Mouse (Mus musculus) cerebellum, postnatal 25 days (tissue): ENCODE measurements around the gene Diras1.

Experiments
- DNase-seq, 2 experiments: peaks; one replicate each; pipeline ENCODE4 v3.0.0; 2021; ENCODE audit warnings: mixed read lengths in 2 of 2

The Diras1 gene

GRCm38 (mm10) chr10:81027331-81027730 is 1.9 kb upstream of the Diras1 start:
- peak; percentile 86 to 88 for DNase-seq

DNA sequence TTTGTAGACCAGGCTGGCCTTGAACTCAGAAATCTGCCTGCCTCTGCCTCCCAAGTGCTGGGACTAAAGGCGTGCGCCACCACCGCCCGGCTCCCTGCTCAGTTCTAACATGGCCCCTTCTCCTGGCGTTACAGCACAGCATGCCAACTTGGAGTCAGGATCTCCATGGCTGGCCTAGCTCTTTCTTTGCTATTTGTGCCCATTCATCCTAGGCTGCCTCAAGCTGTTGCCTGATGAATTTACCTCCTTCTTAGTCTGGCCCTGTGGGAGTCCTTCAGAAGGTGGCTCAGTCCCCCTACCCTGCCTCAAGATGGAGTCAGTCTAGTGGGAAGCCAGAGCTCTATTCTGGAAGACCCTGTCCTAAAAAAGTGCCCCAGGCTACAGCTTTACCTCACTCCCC is 1.4 kb upstream of the Diras1 start:
- DNase-seq: peak; percentile 47 to 62

GRCm38 (mm10) chr10:81025047-81025621 is 328 bp downstream of the Diras1 start:
- peak; percentile 68 to 74 for DNase-seq

DNA sequence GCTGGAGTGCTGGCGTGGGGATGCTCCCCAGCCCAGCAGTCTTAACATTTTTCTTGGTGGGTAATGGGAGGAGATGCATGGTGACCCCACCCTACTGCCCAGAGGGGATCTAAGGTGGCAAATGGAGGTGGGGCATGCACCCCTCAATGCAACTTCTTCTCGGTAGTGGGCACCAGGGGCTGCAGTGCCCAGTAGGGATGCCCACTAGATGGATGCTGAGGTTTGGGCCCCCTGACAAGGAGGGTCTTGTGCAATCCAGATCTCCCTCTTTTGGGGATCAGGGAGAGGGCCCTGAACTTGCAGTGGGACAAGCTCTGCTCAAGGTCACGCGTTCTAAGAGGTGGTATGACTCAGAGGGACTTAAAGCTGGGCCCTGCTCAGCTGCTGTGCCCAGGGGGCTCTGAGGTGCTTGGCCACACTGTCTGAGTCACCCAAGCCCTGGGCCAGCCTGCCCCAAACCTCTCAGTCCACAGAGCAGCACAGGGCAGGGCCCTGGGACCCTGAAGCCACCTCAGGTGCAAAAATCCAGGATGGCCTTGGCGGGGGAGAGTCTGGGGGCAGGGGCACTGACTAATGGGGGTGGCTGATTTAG is 1.0 kb downstream of the Diras1 start:
- peak in 1 of 2 experiments; percentile 38 for DNase-seq

- peak in 1 of 2 experiments; percentile 59 for DNase-seq
Observed at GRCm38 (mm10) chr10:81022744-81023143, 2.7 kb downstream of the Diras1 start.

- DNase-seq: peak in 1 of 2 experiments; percentile 55
Observed at GRCm38 (mm10) chr10:81021547-81022110, 3.8 kb downstream of the Diras1 start.

DNA sequence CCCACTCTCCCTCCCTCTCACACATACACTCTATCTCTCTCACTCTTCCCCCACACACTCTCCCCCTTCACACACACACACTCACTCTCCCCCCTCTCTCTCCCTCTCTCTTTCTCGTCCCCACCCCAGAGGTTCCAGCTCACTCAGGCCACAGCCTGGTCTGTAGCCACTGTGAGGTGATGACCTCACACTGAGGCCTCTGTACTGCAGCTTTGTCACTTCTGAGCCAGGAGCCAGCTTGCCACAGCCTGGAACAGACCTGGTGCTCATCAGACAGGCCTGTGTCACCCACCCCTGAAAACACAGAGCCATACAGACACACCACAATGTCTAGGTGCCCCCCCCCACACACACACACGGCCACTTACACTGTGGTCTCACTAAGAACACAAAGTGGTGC is 5.3 kb downstream of the Diras1 start:
- no peak for DNase-seq

DNA sequence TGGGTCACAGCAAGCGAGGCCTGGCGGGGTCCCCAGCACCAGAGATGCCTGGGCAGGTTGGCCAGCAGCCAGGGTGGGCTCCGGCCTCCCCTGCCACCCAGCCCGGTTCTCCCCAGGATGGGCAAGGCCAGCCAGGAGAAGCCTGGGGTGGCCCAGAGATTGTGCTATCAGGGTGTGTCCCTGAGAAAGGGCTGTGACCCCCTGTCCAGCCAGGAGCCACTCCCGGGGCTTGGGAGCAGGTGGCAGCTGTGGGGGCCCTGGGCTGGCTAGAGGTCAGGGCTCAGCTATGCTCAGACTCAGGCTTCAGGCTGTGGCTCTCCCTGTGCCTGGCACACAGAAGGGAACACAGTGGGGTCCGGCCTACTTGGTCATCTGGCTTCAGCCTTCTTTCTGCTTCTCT is 5.8 kb downstream of the Diras1 start:
- peak in 1 of 2 experiments; percentile 48 for DNase-seq

DNA sequence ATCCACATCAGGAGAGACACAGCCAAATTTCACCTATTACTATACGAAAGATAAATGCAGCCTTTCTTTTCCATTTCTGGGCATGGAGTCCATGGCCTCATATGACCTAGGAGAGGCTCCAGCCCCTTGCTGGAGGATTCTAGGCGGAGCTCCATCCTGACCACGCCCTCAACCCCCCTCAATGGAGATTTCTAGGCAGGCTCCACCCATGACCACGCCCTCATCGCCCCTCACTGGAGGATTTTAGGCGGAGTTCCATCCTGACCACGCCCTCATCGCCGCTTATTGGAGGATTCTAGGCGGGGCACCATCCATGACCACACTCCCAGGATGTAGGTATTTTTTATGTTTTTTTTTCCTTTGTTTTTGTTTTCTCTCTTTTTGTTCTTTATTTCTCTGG is 7.1 kb downstream of the Diras1 start:
- DNase-seq: peak in 1 of 2 experiments; percentile 70

DNA sequence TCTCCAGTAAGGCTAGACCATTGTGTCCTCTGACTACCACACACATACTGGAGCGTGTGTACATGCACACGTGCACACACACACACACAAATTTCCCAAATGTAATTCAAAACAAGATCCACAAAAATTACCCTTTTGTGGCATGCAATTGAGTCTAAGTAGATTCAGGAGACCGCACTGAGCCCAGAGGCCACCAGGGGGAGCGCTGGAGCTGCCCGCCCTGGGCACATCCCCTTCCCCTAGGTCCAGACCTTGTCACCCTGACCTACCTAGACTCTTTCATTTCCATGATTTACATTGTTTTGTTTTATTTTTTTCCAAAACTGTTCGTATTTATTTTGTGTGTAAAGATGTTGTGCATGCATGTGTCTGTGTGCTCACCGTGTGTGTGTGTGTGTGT is 8.8 kb downstream of the Diras1 start:
- peak; percentile 81 to 88 for DNase-seq

GRCm38 (mm10) chr10:81015666-81016065 is 9.8 kb downstream of the Diras1 start:
- DNase-seq: peak in 1 of 2 experiments; percentile 25

DNA sequence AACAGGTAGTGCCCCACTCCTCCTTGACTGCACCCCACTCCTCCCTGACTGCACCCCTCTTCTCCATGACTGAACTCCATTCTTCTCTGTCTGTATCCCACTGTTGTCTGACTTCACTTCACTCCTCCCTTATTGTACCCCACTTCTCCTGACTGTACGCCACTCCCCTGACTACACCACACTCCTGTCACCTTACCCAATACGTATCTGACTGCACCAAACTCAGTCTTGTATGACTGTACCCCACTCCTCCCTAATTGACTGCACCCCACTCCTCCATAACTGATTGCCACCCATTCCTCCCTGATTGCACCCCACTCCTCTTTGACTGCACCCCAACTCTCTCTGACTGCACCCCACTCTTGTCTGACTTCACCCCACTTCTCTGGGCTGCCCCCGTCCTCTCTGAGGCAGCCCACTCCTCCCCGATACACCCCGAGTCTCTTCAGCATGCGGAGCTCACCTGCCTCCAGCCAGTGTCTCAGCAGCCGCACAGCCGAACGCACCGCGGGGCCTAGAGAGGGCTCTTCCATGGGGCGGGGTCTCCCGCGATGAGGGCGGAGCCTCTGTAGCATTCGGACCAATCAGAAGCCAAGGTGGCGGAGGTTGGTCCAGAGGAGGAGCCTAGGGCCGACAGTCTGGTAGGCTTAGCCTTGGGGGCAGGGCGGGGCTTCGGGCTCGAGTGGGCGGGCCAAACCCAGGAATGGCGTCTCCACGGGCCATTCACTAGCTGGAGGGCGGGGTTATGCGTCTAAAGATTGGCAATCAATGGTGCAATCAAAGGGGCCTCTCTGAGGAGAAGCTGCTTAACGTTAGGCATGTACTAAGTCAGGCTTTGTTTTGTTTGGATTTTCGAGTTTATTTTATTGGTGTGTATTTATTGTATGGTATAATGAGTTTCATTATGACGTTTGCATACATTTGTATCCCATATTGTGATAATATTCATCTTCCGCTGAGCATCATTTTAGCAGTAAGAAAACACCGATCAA is 10.8 kb downstream of the Diras1 start, which contains the start of gene Gng7:
Gene Gng7 (minus strand): TSS at position 553 of the 992 bp plus-strand sequence.
- peak; percentile 96 to 98 for DNase-seq

GRCm38 (mm10) chr10:81010851-81011250 is 14.6 kb downstream of the Diras1 start:
- DNase-seq: peak in 1 of 2 experiments; percentile 42

- peak in 1 of 2 experiments; percentile 19 for DNase-seq
Observed at GRCm38 (mm10) chr10:81007240-81007639, 18.2 kb downstream of the Diras1 start.

GRCm38 (mm10) chr10:81006005-81006677 is 19.3 kb downstream of the Diras1 start:
- no peak for DNase-seq

DNA sequence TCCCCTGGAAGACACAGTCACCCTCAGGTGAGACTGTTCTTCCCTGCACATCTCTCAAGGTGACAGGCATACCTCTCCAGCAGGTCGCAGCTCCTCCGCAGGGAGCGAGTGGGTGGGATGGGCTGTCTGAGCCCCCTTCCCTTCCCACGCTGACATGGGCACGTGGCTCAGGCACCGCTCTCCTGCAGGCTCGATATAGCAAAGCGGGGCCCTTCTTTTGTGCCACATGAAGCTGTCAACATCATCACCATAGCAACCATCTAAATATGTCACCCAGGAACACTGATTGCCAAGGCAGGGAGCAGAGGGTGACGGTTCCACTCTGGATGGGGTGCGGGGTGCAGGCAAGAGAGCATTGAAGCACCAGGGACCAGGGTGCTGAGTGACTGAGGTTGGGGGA is 24.3 kb downstream of the Diras1 start:
- DNase-seq: no peak

- DNase-seq: no peak
Observed at GRCm38 (mm10) chr10:81000197-81001062, 25.0 kb downstream of the Diras1 start.

DNA sequence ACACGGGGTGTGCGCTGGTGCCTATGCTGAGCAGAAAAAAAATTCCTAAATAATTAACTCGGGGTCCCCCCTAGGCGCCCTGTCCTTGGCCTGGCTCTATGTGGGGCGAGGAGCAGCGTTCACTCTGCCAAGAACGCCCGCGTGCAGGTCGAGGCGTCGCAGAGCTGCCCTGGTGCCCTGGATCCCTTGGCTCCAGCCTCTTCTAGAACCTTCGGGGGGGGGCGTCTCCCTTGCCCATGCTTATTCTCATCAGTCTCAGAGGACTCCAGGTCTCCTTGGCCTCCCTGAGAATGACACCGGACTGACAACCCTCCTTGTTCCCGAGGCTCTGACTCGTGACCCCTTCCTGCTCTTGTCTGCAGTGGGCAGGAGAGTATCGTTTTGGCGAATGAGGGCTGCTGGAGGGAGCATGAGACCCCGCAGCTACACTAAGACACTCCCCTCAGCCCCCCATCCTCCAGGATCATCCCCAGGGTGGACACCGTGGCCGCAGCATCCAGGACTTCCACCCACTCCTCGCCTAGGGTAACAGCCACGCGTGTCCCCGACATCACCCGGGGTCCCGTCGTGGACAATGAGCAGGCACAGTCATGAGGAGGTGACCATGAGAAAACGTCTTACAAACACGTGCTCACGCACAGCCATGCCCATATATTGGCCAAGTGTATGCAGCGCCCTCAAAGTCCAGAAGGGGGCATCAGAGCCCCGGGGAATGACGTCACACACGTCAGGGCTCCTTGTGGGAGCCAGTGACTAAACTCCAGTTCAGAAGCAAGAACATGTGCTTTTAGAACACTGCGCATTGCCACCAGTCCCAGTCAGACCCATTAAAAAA is 25.9 kb downstream of the Diras1 start:
- peak; percentile 90 to 91 for DNase-seq

GRCm38 (mm10) chr10:80998778-80999177 is 26.7 kb downstream of the Diras1 start:
- peak; percentile 78 to 85 for DNase-seq

GRCm38 (mm10) chr10:80998021-80998420 is 27.4 kb downstream of the Diras1 start:
- no peak for DNase-seq
